Mouse (Mus musculus) midbrain, postnatal 0 days (tissue): ENCODE data around the gene Ncor1. TPM values are rescaled to one million over a fixed set of nuclear protein-coding genes. Genes with fewer than 3 reads are reported as not detected.
"Not testable (repeated sequence)": the region's sequence is repeated elsewhere in the genome, so short reads cannot be mapped to it uniquely, and the experiment has no call there.

ENCODE experiments used
- ATAC-seq: fragments of 200-750 bp; cut with Nextera tagmentation; 2 replicates; pipeline ENCODE4 v1.8.0; 2017; ENCODE audit warnings: moderate number of reproducible peaks, mild to moderate bottlenecking, moderate TSS enrichment, moderate library complexity; ENCODE audit not compliant: low FRiP score
- DNase-seq: peaks from one replicate; pipeline ENCODE4 v3.0.0-alpha.2; 2015; ENCODE audit warnings: low spot score
- H3K27ac ChIP-seq: fragments of 300-500 bp; sonication (generic); 2 replicates; pipeline ENCODE4 v1.5.1; 2014; ENCODE audit warnings: low read depth, mild to moderate bottlenecking, low read length, mixed read lengths
- H3K27me3 ChIP-seq: fragments of 300-500 bp; sonication (generic); 2 replicates; pipeline ENCODE4 v1.6.1; 2014; ENCODE audit warnings: low read length, control low read depth, mixed read lengths; ENCODE audit not compliant: insufficient read depth
- H3K36me3 ChIP-seq: fragments of 300-500 bp; sonication (generic); 2 replicates; pipeline ENCODE4 v1.6.1; 2014; ENCODE audit warnings: low read length, control low read depth, mixed read lengths; ENCODE audit not compliant: insufficient read depth
- H3K4me1 ChIP-seq: fragments of 300-500 bp; sonication (generic); 2 replicates; pipeline ENCODE4 v1.6.1; 2014; ENCODE audit warnings: mild to moderate bottlenecking, control low read depth, antibody characterized with exemption, low read length, mixed read lengths; ENCODE audit not compliant: insufficient read depth
- H3K4me2 ChIP-seq: fragments of 300-500 bp; sonication (generic); 2 replicates; pipeline ENCODE4 v1.6.1; 2014; ENCODE audit warnings: low read depth, mild to moderate bottlenecking, low read length, mixed read lengths; ENCODE audit not compliant: poor library complexity, severe bottlenecking
- H3K4me3 ChIP-seq: fragments of 300-500 bp; sonication (generic); 2 replicates; pipeline ENCODE4 v1.5.1; 2014; ENCODE audit warnings: low read depth, mild to moderate bottlenecking, low read length, moderate library complexity
- H3K9ac ChIP-seq: fragments of 300-500 bp; sonication (generic); replicated peaks from 2 replicates; pipeline ENCODE4 v1.6.1; 2014; ENCODE audit warnings: mild to moderate bottlenecking, low read length, moderate library complexity, mixed read lengths; ENCODE audit not compliant: poor library complexity, severe bottlenecking
- H3K9me3 ChIP-seq: fragments of 300-500 bp; sonication (generic); 2 replicates; pipeline ENCODE4 v1.6.1; 2016; ENCODE audit warnings: low read length, control low read depth
- CTCF ChIP-seq: IDR thresholded peaks from 2 replicates; pipeline ENCODE4 v1.5.1; 2016; ENCODE audit warnings: antibody characterized with exemption, mild to moderate bottlenecking
- WGBS: fragments of 180-500 bp; shearing (Covaris S2); extraction: QIAGEN DNeasy Blood & Tissue Kit; methylation state at CpG from one replicate; pipeline ENCODE4 v1.1.7; 2014; 5-methylcytosine and 5-hydroxymethylcytosine counted together
- polyA plus RNA-seq: library from polyadenylated mRNA; unstranded; fragments of >200 nt; fragmentation: Nextera tagmentation; extraction: Ambion mirVana; gene quantifications from 2 replicates; pipeline ENCODE4 v1.2.1, GENCODE M21; 2015
- total RNA-seq: library from RNA; depleted of rRNA; stranded (reverse); fragments of >200 nt; gene quantifications from 2 replicates; pipeline ENCODE4 v1.2.3, GENCODE M21; 2014

Ncor1 gene
- total and polyA plus RNA-seq, 2 experiments from 2014 or later, result 128 to 152 TPM

DNA sequence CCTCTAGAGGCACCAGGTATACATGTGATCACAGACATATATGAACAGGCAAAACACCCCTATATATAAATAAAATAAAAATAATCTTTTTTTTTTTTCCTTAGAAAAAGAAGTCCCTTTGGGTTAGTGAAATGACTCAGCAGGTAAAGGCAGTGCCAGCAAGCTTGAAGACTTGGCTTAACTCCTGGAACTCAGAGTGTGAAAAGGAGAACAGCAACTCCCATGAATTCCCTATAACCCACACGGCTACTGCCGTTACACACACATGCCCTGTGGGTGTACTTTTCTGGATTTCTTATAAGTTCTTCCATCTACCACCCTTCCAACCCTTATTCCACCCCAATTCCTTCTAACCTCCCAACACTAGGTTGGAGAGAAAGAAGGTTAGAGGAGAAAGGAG lies 152.5 kb downstream of the Ncor1 start:
- Histone ChIP-seq H3K9ac (no peak overlapping the region), H3K27ac (no peak overlapping the region), H3K4me1 (no peaks in the 10 kb centered on the region), H3K9me3 (no peaks in the 10 kb centered on the region), H3K4me2 (no peak overlapping the region), H3K27me3 (no peaks in the 10 kb centered on the region), H3K4me3 (no peak overlapping the region), H3K36me3 (peaks cover 23% of the 10 kb centered on the region)
- DNase-seq (no peak), ATAC-seq (no peak)
- 94% methylated on average over 2 of the region's 2 CpGs for WGBS
- TF ChIP-seq CTCF, result no peak

DNA sequence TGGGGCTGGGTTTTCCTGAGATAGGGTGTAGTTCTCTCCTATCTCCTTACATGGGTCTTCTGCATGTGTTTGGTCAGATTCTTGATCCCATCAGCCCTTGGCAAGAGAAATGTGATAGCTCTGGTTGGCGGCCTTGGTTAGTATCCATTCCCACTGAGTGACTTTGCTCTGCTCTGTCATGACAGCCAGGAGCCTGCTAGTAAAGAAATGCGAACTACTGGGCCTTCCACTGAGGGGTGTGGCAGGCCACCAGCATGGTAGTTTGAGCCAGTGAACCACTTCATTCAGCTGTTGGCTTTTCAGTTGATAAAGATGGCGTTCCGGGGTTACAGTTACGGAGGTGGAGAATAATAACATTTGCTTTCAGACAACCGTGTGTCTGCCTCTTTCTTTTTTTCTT lies 159.5 kb downstream of the Ncor1 start:
- no peak overlapping the region for H3K27ac ChIP-seq
- no peaks in the 10 kb centered on the region for H3K27me3 ChIP-seq
- no peak for DNase-seq
- 90% methylated on average over 6 of the region's 6 CpGs for WGBS
- no peak overlapping the region for H3K9ac ChIP-seq
- H3K36me3 ChIP-seq, result peaks cover 16% of the 10 kb centered on the region
- no peak for TF ChIP-seq CTCF
- H3K4me2 ChIP-seq, result no peak overlapping the region
- no peak overlapping the region for H3K4me3 ChIP-seq
- H3K4me1 ChIP-seq, result no peaks in the 10 kb centered on the region
- no peaks in the 10 kb centered on the region for H3K9me3 ChIP-seq
- no peak for ATAC-seq

DNA sequence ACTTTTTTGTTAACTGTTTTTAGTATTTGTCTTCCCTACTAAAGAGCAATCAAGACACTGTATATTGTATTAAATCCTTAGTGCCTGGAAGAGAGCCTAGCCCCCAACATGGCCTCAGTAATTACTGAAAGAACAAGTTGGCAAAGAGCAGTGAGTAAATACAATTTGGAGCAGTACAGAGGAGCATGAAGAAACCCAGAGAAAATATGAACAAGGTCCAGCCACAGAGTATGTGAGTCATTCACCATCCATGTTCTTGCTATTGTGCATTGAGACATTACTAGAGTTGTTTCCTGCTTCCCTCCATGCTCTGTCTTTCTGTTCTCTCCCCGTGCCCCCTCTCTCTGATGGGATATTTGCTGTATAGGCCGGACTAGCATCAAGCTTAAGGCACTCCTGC lies 164.2 kb downstream of the Ncor1 start:
- no peaks in the 10 kb centered on the region for H3K27me3 ChIP-seq
- H3K4me3 ChIP-seq, result no peak overlapping the region
- H3K36me3 ChIP-seq, result peaks cover 50% of the 10 kb centered on the region
- no peaks in the 10 kb centered on the region for H3K9me3 ChIP-seq
- no peak overlapping the region for H3K27ac ChIP-seq
- DNase-seq (no peak), ATAC-seq (no peak)
- H3K4me1 ChIP-seq, result no peaks in the 10 kb centered on the region
- TF ChIP-seq CTCF, result no peak
- WGBS, result 89% methylated on average over 2 of the region's 2 CpGs
- H3K9ac ChIP-seq, result no peak overlapping the region
- H3K4me2 ChIP-seq, result no peak overlapping the region

DNA sequence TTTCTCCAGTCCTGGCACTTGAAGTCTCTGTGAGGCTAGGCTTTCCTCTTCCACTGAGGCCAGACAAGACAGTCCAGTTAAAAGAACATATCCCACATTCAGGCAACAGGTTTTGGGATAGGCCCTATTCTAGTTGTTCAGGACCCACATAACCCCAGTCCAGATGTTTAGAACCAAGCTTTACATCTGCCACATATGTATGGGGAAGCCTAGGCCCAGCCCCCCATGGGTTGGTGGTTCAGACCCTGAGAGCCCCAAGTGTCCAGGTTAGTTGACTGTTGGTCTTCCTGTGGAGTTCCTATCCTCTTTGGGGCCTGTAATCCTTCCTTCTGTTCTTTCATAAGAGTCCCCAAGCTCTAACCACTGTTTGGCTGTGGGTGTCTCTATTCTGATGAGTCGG lies 170.6 kb downstream of the Ncor1 start:
- DNase-seq (no peak), ATAC-seq (no peak)
- H3K9me3 ChIP-seq, result no peaks in the 10 kb centered on the region
- no peak for TF ChIP-seq CTCF
- H3K4me1 ChIP-seq, result no peaks in the 10 kb centered on the region
- no peak overlapping the region for H3K27ac ChIP-seq
- no peak overlapping the region for H3K4me2 ChIP-seq
- H3K27me3 ChIP-seq, result no peaks in the 10 kb centered on the region
- no peak overlapping the region for H3K9ac ChIP-seq
- H3K4me3 ChIP-seq, result no peak overlapping the region
- H3K36me3 ChIP-seq, result peaks cover 56% of the 10 kb centered on the region
- WGBS, result 100% methylated on average over 1 of the region's 1 CpGs

DNA sequence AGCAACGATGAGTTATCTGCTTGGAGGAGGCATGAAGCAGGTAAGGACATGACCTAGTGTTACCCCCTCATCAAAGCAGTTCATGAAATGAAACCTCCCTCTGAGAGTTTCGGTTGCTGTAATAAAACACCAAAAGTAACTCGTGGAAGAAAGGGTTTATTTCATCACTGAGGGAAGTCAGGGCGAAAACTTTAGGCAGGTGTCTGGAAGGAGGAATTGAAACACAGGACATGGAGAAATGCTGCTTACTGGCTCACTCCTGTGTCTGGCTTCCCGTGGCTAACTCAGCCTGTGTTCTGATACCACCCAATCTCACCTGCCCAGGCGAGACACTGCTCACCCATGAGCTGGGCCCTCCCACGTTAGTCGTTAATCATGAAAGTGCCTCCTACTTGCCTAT lies 173.3 kb downstream of the Ncor1 start:
- no peak for TF ChIP-seq CTCF
- no peak overlapping the region for H3K9ac ChIP-seq
- H3K27me3 ChIP-seq, result no peaks in the 10 kb centered on the region
- whole genome bisulfite sequencing, result 94% methylated on average over 8 of the region's 8 CpGs
- H3K9me3 ChIP-seq, result no peaks in the 10 kb centered on the region
- ATAC-seq (no peak), DNase-seq (no peak)
- no peaks in the 10 kb centered on the region for H3K4me1 ChIP-seq
- no peak overlapping the region for H3K4me2 ChIP-seq
- H3K36me3 ChIP-seq, result peaks cover 40% of the 10 kb centered on the region
- H3K27ac ChIP-seq, result no peak overlapping the region
- no peak overlapping the region for H3K4me3 ChIP-seq

DNA sequence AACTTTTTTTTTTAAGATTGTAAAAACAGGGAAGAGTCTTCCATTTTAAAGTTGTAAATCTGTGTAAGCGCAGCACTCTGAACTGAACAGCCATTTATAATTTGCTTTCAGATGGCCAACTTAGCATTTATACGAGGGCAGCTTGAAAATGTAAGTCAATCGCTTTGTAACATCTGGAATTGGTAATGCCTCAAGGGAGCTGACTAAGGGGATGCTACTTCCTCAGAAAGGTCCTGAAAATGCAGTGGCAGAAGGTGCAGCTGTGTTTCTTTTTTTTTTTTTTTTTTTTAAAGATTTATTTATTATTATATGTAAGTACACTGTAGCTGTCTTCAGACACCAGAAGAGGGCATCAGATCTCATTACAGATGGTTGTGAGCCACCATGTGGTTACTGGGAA lies 174.3 kb downstream of the Ncor1 start:
- H3K4me2 ChIP-seq, H3K9ac ChIP-seq, H3K27me3 ChIP-seq, H3K4me3 ChIP-seq, H3K4me1 ChIP-seq, H3K27ac ChIP-seq, ATAC-seq, DNase-seq, H3K9me3 ChIP-seq: not testable (repeated sequence)
- peaks cover 33% of the 10 kb centered on the region for H3K36me3 ChIP-seq
- WGBS, result 87% methylated on average over 3 of the region's 3 CpGs
